Mouse (Mus musculus): ENCODE measurements around the gene Bex3.

DNA sequence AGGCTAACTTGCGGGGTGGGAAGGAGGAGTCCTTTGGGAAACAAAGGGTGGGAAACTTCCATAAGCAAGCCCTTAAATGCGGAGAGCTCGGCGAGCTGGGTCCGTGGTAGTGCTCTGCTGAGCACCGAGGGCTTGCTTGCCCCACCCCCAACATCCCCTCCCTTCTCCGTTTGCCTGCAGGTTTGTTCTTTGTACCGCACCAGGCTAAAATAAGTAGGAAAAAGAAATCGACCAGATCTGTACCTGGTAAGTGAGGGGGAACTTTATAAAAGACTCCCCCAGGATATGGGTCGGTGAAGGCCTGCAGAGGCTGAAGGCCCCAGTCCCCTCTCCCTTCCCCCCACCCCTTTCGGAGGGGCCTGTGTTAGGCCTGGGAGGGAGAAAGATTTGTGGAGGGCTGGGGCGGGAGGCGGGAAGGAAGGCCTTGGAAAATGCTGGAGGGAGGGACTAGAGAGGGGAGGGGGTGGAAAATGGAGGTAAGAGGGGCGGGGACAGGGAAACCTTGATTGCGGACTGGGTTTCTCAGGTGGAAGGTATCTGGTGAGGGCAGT, 24.5 kb upstream of the Bex3 start:
- no peak for TF ChIP-seq CTCF (IDR thresholded peaks at IDR 0.05)
- no peak for TF ChIP-seq POLR2A (IDR thresholded peaks at IDR 0.05; ENCODE audit: insufficient read depth, low read depth, low read length)
